Mouse (Mus musculus) embryonic facial prominence, embryonic 13.5 days (tissue): ENCODE data around the gene Itih1. TPM values are rescaled to one million over a fixed set of nuclear protein-coding genes. Genes with fewer than 3 reads are reported as not detected.

Experiments used
- ATAC-seq: fragments of 200-750 bp; cut with Nextera tagmentation; 2 replicates; pipeline ENCODE4 v1.8.0; 2017; ENCODE audit warnings: low read depth; ENCODE audit not compliant: insufficient number of reproducible peaks, insufficient read depth, low FRiP score, low TSS enrichment
- H3K27ac ChIP-seq: fragments of 300-500 bp; sonication (generic); 2 replicates; pipeline ENCODE4 v1.5.1; 2015; ENCODE audit warnings: moderate library complexity, mild to moderate bottlenecking, inconsistent platforms
- H3K27me3 ChIP-seq: fragments of 300-500 bp; sonication (generic); 2 replicates; pipeline ENCODE4 v1.6.1; 2015; ENCODE audit warnings: mild to moderate bottlenecking, inconsistent platforms
- H3K36me3 ChIP-seq: fragments of 300-500 bp; sonication (generic); 2 replicates; pipeline ENCODE4 v1.6.1; 2015; ENCODE audit warnings: mild to moderate bottlenecking, inconsistent platforms
- H3K4me1 ChIP-seq: fragments of 300-500 bp; sonication (generic); 2 replicates; pipeline ENCODE4 v1.6.1; 2015; ENCODE audit warnings: inconsistent platforms
- H3K4me2 ChIP-seq: fragments of 300-500 bp; sonication (generic); 2 replicates; pipeline ENCODE4 v1.6.1; 2015; ENCODE audit warnings: moderate library complexity, mild to moderate bottlenecking, inconsistent platforms
- H3K4me3 ChIP-seq: fragments of 300-500 bp; sonication (generic); 2 replicates; pipeline ENCODE4 v1.5.1; 2015; ENCODE audit warnings: mild to moderate bottlenecking, inconsistent platforms
- H3K9ac ChIP-seq: fragments of 300-500 bp; sonication (generic); 2 replicates; pipeline ENCODE4 v1.6.1; 2015; ENCODE audit warnings: mild to moderate bottlenecking, inconsistent platforms
- H3K9me3 ChIP-seq: fragments of 300-500 bp; sonication (generic); 2 replicates; pipeline ENCODE4 v1.6.1; 2016; ENCODE audit warnings: inconsistent platforms
- WGBS: fragments of 180-500 bp; shearing (Covaris S2); methylation state at CpG from one replicate; pipeline ENCODE4 v1.1.7; 2015; ENCODE audit warnings: mixed read lengths; 5-methylcytosine and 5-hydroxymethylcytosine counted together
- polyA plus RNA-seq: library from polyadenylated mRNA; unstranded; fragments of >200 nt; fragmentation: Nextera tagmentation; extraction: Ambion mirVana; gene quantifications from 2 replicates; pipeline ENCODE4 v1.2.1, GENCODE M21; 2015

Itih1 gene
- polyA plus RNA-seq, 1 experiment from 2014 or later = not detected

DNA sequence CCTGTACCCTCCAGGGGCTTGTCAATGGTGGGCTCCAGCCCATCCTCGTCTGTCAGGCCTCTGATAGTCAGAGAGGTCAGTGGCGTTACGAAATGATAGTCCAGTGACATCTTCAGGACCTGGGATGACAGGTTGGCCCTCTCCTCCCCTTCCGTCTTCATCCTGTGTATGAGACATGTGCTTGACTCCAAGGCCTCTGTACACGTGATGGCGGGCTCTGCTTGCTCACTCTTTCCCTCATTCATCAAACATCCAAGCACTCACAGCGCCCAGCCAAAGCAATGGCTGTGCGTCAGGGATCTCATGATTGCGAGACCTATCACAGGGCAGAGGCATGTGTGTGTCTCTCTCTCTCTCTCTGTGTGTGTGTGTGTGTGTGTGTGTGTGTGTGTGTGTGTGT lies 9.7 kb downstream of the Itih1 start:
- H3K27ac ChIP-seq = no peak overlapping the region
- H3K4me2 ChIP-seq = no peak overlapping the region
- no peaks in the 10 kb centered on the region for H3K4me1 ChIP-seq
- no peaks in the 10 kb centered on the region for H3K27me3 ChIP-seq
- H3K9me3 ChIP-seq = no peaks in the 10 kb centered on the region
- ATAC-seq = no peak
- H3K36me3 ChIP-seq = no peaks in the 10 kb centered on the region
- H3K9ac ChIP-seq = no peak overlapping the region
- 78% methylated on average over 9 of the region's 9 CpGs for WGBS
- H3K4me3 ChIP-seq = no peak overlapping the region

GRCm38 (mm10) chr14:30930386-30930785 lies 12.7 kb downstream of the Itih1 start:
- Histone ChIP-seq H3K27me3 (no peaks in the 10 kb centered on the region), H3K36me3 (no peaks in the 10 kb centered on the region), H3K4me1 (no peaks in the 10 kb centered on the region), H3K27ac (no peak overlapping the region), H3K4me2 (no peak overlapping the region), H3K9me3 (no peaks in the 10 kb centered on the region), H3K4me3 (no peak overlapping the region), H3K9ac (no peak overlapping the region)
- WGBS = 88% methylated on average over 4 of the region's 4 CpGs
- no peak for ATAC-seq

- Histone ChIP-seq H3K27ac (no peak overlapping the region), H3K4me1 (no peaks in the 10 kb centered on the region), H3K9me3 (no peaks in the 10 kb centered on the region), H3K9ac (no peak overlapping the region), H3K27me3 (no peaks in the 10 kb centered on the region), H3K4me2 (no peak overlapping the region), H3K36me3 (no peaks in the 10 kb centered on the region), H3K4me3 (no peak overlapping the region)
- WGBS = 75% methylated on average over 3 of the region's 3 CpGs
- no peak for ATAC-seq
Observed at GRCm38 (mm10) chr14:30925492-30925891, 17.6 kb downstream of the Itih1 start.

- no peaks in the 10 kb centered on the region for H3K4me1 ChIP-seq
- no peaks in the 10 kb centered on the region for H3K9me3 ChIP-seq
- H3K4me2 ChIP-seq = no peak within 1 kb of the TSS
- no peaks in the 10 kb centered on the region for H3K36me3 ChIP-seq
- WGBS = 64% methylated on average over 6 of the region's 6 CpGs
- H3K4me3 ChIP-seq = no peak within 1 kb of the TSS
- H3K9ac ChIP-seq = no peak within 1 kb of the TSS
- H3K27ac ChIP-seq = no peak within 1 kb of the TSS
- ATAC-seq = no peak
- H3K27me3 ChIP-seq = no peaks in the 10 kb centered on the region
Observed at GRCm38 (mm10) chr14:30923375-30924105, 19.5 kb downstream of the Itih1 start, which contains the start of gene Itih3. Gene Itih3 (minus strand): TSS chr14:30923760.

GRCm38 (mm10) chr14:30922053-30922670 lies 20.9 kb downstream of the Itih1 start:
- H3K27ac ChIP-seq = no peak overlapping the region
- H3K9ac ChIP-seq = no peak overlapping the region
- no peak overlapping the region for H3K4me3 ChIP-seq
- no peak overlapping the region for H3K4me2 ChIP-seq
- H3K36me3 ChIP-seq = no peaks in the 10 kb centered on the region
- no peaks in the 10 kb centered on the region for H3K4me1 ChIP-seq
- no peaks in the 10 kb centered on the region for H3K9me3 ChIP-seq
- WGBS = 59% methylated on average over 8 of the region's 8 CpGs
- ATAC-seq = no peak
- H3K27me3 ChIP-seq = no peaks in the 10 kb centered on the region

GRCm38 (mm10) chr14:30916516-30916915 lies 26.6 kb downstream of the Itih1 start:
- Histone ChIP-seq H3K4me3 (no peak overlapping the region), H3K27ac (no peak overlapping the region), H3K4me2 (no peak overlapping the region), H3K36me3 (no peaks in the 10 kb centered on the region), H3K9me3 (no peaks in the 10 kb centered on the region), H3K9ac (no peak overlapping the region), H3K4me1 (no peaks in the 10 kb centered on the region), H3K27me3 (no peaks in the 10 kb centered on the region)
- no peak for ATAC-seq
- WGBS = 75% methylated on average over 1 of the region's 1 CpGs

DNA sequence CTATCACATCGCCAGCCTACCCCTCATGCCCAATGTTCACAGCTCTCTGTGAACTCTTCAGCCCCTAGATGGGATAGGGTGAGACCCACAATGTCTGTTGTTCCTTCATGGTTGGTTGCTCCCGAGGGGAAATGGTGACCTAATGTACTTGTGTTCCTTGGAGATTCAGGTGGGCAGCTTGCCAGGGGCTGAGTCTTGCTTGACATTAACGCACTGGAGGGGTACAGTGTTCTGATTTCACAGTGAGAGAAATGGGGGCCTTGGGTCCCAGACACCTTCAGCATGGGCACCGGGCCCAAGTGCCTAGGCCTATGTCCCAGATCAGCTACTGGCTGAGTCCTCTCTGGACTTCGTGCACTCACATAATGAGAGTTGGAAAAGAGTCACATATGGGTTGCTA lies 29.7 kb downstream of the Itih1 start:
- WGBS = 88% methylated on average over 5 of the region's 5 CpGs
- Histone ChIP-seq H3K9me3 (no peaks in the 10 kb centered on the region), H3K36me3 (no peaks in the 10 kb centered on the region), H3K27me3 (no peaks in the 10 kb centered on the region), H3K27ac (no peak overlapping the region), H3K4me1 (no peaks in the 10 kb centered on the region), H3K4me3 (no peak overlapping the region), H3K4me2 (no peak overlapping the region), H3K9ac (no peak overlapping the region)
- no peak for ATAC-seq

DNA sequence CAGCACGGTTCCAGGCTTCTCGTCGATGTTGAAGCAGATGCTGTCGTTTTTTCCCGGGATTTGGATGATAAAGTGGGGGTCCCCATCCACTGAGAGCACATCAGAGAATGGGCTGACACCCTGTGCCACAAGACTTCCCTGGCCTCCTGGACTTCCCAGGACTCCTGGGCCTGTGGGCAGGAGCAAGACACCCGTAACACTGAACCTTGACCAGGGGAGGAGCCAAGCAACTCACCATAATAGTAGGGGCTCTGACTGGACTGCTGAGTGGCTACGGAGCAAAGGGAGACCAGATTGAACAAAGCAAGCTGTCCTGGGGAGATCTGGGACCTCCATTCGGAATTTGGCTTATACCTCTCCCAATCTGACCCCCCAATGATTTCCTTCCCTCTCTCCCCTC lies 30.4 kb downstream of the Itih1 start:
- Histone ChIP-seq H3K36me3 (no peaks in the 10 kb centered on the region), H3K4me2 (no peak overlapping the region)
- WGBS = 79% methylated on average over 8 of the region's 8 CpGs

DNA sequence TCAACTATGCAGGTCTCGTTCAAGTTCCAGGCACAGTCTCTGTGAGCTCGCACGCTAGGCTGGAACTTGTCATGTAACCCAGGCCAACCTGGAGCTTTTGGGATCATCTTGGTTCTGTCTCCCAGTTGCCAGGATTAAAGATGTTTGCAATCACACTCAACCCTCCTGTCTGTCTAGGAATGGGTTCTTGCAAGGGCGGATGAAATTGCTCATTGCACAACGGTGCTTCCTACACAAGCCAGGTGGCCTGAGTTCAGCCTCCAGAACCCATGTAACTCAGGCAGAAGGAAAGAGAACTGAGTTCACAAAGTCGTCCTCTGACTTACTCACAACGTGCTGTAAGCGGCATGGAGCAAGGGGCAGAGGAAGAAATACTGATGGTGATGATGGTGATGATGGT lies 31.9 kb downstream of the Itih1 start:
- Histone ChIP-seq H3K36me3 (no peaks in the 10 kb centered on the region), H3K27ac (no peak overlapping the region), H3K4me3 (no peak overlapping the region), H3K4me2 (no peak overlapping the region), H3K9me3 (no peaks in the 10 kb centered on the region), H3K4me1 (no peaks in the 10 kb centered on the region), H3K9ac (no peak overlapping the region), H3K27me3 (no peaks in the 10 kb centered on the region)
- no peak for ATAC-seq
- WGBS = 91% methylated on average over 8 of the region's 8 CpGs

More for the DNA sequence above, 30.4 kb downstream of the Itih1 start:
- Histone ChIP-seq H3K4me3 (no peak overlapping the region), H3K9ac (no peak overlapping the region), H3K27ac (no peak overlapping the region), H3K9me3 (no peaks in the 10 kb centered on the region), H3K27me3 (no peaks in the 10 kb centered on the region), H3K4me1 (no peaks in the 10 kb centered on the region)
- no peak for ATAC-seq

DNA sequence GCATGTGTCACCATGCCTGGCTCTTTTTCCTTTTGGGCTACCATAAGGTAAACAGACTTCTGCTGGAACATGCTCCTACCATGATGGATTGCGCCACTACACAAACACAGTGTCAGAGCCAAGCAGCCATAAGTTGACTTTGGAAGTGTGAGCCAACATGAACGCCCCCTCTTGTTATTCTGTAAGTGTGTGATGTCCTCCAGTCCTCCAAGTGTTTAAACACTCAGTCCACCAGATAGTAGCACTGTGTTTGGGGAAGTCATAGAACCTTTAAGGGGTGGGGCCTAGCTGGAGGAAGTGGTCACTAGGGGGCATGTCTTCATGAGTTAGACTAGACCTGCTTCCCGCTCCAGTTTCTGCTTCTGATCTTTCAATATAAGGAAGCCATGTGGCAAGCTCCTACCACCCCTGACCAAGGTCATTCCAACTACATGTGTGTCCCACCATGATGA lies 35.2 kb downstream of the Itih1 start:
- no peak overlapping the region for H3K4me2 ChIP-seq
- ATAC-seq = no peak
- H3K36me3 ChIP-seq = no peaks in the 10 kb centered on the region
- H3K9me3 ChIP-seq = no peaks in the 10 kb centered on the region
- no peak overlapping the region for H3K9ac ChIP-seq
- H3K27me3 ChIP-seq = no peaks in the 10 kb centered on the region
- no peak overlapping the region for H3K4me3 ChIP-seq
- H3K4me1 ChIP-seq = no peaks in the 10 kb centered on the region
- no peak overlapping the region for H3K27ac ChIP-seq
- 84% methylated on average over 3 of the region's 3 CpGs for WGBS

GRCm38 (mm10) chr14:30906001-30906400 lies 37.1 kb downstream of the Itih1 start:
- H3K9ac ChIP-seq = no peak overlapping the region
- 86% methylated on average over 6 of the region's 6 CpGs for WGBS
- no peaks in the 10 kb centered on the region for H3K4me1 ChIP-seq
- no peak overlapping the region for H3K4me3 ChIP-seq
- no peaks in the 10 kb centered on the region for H3K9me3 ChIP-seq
- H3K36me3 ChIP-seq = no peaks in the 10 kb centered on the region
- no peaks in the 10 kb centered on the region for H3K27me3 ChIP-seq
- no peak overlapping the region for H3K27ac ChIP-seq
- ATAC-seq = no peak
- H3K4me2 ChIP-seq = no peak overlapping the region

DNA sequence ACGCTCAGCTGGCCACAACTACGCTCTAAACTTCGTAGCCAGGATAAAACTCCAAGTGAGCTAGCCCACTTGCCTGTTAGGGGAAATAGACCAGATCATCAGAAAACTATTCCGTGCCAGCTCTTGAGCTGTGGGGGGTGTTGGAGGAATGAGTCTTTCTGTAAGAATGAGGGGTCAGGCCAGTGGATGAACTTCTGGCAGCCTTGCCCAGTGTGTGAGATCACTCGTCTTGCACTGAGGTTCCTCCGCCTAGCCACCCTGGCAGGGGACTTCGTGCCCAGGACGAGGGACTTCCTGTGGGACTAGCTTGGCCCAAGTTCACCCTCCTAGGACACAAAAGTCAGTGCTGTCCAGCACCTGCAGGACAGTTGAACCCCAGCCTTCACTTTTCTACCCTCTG lies 38.8 kb downstream of the Itih1 start:
- Histone ChIP-seq H3K4me3 (no peak overlapping the region), H3K27me3 (no peaks in the 10 kb centered on the region), H3K4me2 (no peak overlapping the region), H3K9ac (no peak overlapping the region), H3K4me1 (no peaks in the 10 kb centered on the region), H3K36me3 (no peaks in the 10 kb centered on the region), H3K9me3 (no peaks in the 10 kb centered on the region), H3K27ac (no peak overlapping the region)
- ATAC-seq = no peak
- 87% methylated on average over 8 of the region's 8 CpGs for WGBS
